Mouse (Mus musculus): ENCODE data around the gene Magi2.

DNA sequence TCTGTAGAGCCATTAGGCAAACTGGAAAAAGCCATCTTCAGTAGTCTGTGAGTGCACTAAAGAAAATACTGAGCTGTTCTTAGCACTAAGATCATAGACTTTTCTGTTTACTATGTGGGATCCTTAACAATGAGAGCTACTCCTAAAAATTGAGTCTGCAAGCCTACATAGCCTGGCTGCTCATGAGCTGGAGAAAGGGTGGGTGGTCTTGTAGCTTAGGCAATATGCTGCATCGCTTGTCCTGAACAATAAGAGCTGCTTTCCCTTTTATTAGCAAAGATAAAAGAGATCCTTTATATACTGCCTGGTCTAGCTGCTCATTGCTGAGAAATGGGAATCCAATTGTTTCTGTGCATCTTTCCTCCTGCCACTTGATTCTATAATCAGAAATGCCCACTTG lies 841.7 kb downstream of the Magi2 start:
- no peak for TF ChIP-seq CTCF (IDR thresholded peaks at IDR 0.05; ENCODE audit: extremely low read depth, insufficient read depth, insufficient read length, insufficient replicate concordance)
- TF ChIP-seq POLR2A (IDR thresholded peaks at IDR 0.05; ENCODE audit: low read depth, low read length): no peak
